Mouse (Mus musculus): ENCODE measurements around the gene Mark1. TPM values are rescaled to one million over a fixed set of nuclear protein-coding genes. Genes with fewer than 3 reads are reported as not detected.

The Mark1 gene
- polyA plus RNA-seq (2014; fragmentation: Nextera tagmentation; extraction: Ambion mirVana): 2.7 and 3.2 TPM in 2 replicates

DNA sequence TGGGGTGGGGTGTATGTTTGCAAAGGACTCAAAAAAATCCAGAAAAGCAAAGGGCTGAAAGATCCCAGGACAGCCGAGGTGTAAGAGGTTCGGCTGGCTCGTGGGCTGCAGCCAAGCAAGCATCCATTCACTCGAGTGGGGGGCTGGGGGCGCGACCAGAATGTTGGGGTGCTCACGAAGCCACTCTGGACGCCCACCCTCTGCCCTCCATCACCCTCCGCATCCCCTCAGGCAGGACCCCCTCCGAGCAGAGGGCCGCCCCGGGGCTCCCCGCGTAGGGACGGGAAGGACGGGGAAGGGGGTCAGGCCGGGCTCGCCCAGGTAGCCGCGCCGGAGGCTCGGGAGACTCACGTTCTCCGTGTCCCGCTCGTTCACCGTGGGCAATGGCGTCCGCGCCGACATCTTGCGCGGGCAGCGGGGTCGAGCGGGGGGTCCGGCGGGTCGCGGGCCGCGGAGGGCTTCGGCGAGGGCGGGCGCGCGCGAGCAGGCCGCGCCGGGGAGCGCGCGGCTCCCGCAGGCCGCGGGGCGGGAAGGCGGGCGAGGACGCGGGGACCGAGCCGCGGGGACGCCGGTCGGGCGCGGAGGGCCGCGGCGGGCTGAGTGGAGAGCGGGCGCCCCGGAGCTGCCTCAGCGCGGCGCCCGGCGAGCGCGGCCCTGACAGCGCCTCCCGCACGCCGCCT lies at the start of gene Mark1:
Gene Mark1, minus strand, starts transcription at position 500 of the 680 bp plus-strand sequence.
- Histone ChIP-seq H3K4me3 (ENCODE audit: low read depth, low read length) (peak within 1 kb of the TSS; percentile 87), H3K9ac (ENCODE audit: low read length) (peak within 1 kb of the TSS; percentile 93), H3K27ac (replicated peaks; ENCODE audit: low read depth, low read length) (no peak within 1 kb of the TSS), H3K4me1 (ENCODE audit: control insufficient read depth, insufficient read depth, low read length) (0 out of 2 replicates have a peak, but pooled peaks cover 3% of the 10 kb centered on the region), H3K27me3 (ENCODE audit: control insufficient read depth, insufficient read depth, low read length) (no peaks in the 10 kb centered on the region), H3K36me3 (ENCODE audit: control insufficient read depth, insufficient read depth, low read length) (no peaks in the 10 kb centered on the region), H3K4me2 (ENCODE audit: low read depth, severe bottlenecking) (peak within 1 kb of the TSS; percentile 72), H3K9me3 (ENCODE audit: control insufficient read depth, low read length) (no peaks in the 10 kb centered on the region)
- DNase-seq (ENCODE audit: low spot score) (peak; percentile 74), ATAC-seq (ENCODE audit: insufficient number of reproducible peaks, low FRiP score, low TSS enrichment, low read depth) (peak; percentile 45)
- under 1% methylated on average over 52 of the region's 88 CpGs for WGBS

GRCm38 (mm10) chr1:185047516-185048247 lies 48.3 kb upstream of the Mark1 start:
- no peak overlapping the region for H3K4me3 ChIP-seq (ENCODE audit: low read depth, low read length)
- no peaks in the 10 kb centered on the region for H3K4me1 ChIP-seq (ENCODE audit: control insufficient read depth, insufficient read depth, low read length)
- no peak for ATAC-seq (ENCODE audit: insufficient number of reproducible peaks, low FRiP score, low TSS enrichment, low read depth)
- H3K27me3 ChIP-seq (ENCODE audit: control insufficient read depth, insufficient read depth, low read length): no peaks in the 10 kb centered on the region
- H3K27ac ChIP-seq (replicated peaks; ENCODE audit: low read depth, low read length): no peak overlapping the region
- no peak overlapping the region for H3K4me2 ChIP-seq (ENCODE audit: low read depth, severe bottlenecking)
- no peak overlapping the region for H3K9ac ChIP-seq (ENCODE audit: low read length)
- 74% methylated on average over 12 of the region's 12 CpGs for WGBS
- no peaks in the 10 kb centered on the region for H3K36me3 ChIP-seq (ENCODE audit: control insufficient read depth, insufficient read depth, low read length)
- no peaks in the 10 kb centered on the region for H3K9me3 ChIP-seq (ENCODE audit: control insufficient read depth, low read length)
- no peak for DNase-seq (ENCODE audit: low spot score)

DNA sequence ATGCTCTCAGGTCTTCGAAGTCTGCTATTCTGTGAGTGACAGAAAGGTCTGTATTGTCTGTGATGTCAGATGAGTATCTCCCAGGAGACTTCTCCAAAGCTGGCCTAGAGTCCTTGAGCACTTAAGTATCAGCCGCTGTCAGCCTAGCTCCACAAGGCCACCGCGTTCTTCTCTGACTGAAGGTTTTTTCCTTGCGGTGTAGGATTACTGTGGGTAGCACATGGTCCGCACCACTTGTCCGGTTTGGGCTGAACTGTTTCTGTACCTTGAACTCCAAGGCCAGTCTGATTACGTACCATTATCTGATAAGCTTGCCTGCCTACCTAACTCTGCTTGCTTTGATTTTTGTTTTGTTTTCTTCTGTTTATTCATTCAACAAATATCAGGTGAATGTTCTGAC lies 47.1 kb upstream of the Mark1 start:
- H3K27me3 ChIP-seq (ENCODE audit: control insufficient read depth, insufficient read depth, low read length): no peaks in the 10 kb centered on the region
- H3K36me3 ChIP-seq (ENCODE audit: control insufficient read depth, insufficient read depth, low read length): no peaks in the 10 kb centered on the region
- no peaks in the 10 kb centered on the region for H3K9me3 ChIP-seq (ENCODE audit: control insufficient read depth, low read length)
- H3K4me2 ChIP-seq (ENCODE audit: low read depth, severe bottlenecking): no peak overlapping the region
- WGBS: 91% methylated on average over 8 of the region's 8 CpGs
- ATAC-seq (ENCODE audit: insufficient number of reproducible peaks, low FRiP score, low TSS enrichment, low read depth) (no peak), DNase-seq (ENCODE audit: low spot score) (no peak)
- no peak overlapping the region for H3K4me3 ChIP-seq (ENCODE audit: low read depth, low read length)
- H3K27ac ChIP-seq (replicated peaks; ENCODE audit: low read depth, low read length): no peak overlapping the region
- no peaks in the 10 kb centered on the region for H3K4me1 ChIP-seq (ENCODE audit: control insufficient read depth, insufficient read depth, low read length)
- no peak overlapping the region for H3K9ac ChIP-seq (ENCODE audit: low read length)

DNA sequence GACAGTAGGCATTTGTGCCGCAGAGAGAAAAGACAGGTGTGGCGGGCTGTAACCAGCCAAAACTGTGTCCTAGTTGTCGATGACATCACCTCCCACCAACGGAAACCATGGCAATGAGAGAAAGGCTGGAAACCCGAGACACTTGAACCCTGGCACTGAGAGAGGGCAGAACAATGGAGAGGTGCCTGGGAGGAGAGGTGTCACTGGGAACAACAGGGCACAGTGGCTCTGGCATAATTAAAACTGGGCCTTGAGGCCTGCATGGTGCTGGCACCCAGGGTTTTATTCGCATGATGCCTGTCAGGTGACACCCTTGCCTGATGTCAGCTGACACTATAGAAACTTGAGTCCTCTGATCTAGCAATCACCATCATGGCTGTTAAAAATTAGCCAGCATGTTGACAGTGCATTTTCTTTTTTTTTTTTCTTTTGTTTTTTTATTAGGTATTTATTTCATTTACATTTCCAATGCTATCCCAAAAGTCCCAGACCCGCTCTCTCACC lies 38.9 kb upstream of the Mark1 start:
- H3K36me3 ChIP-seq (ENCODE audit: control insufficient read depth, insufficient read depth, low read length): no peaks in the 10 kb centered on the region
- no peak overlapping the region for H3K4me2 ChIP-seq (ENCODE audit: low read depth, severe bottlenecking)
- no peak for ATAC-seq (ENCODE audit: insufficient number of reproducible peaks, low FRiP score, low TSS enrichment, low read depth)
- H3K27ac ChIP-seq (replicated peaks; ENCODE audit: low read depth, low read length): no peak overlapping the region
- DNase-seq (ENCODE audit: low spot score): no peak
- no peaks in the 10 kb centered on the region for H3K4me1 ChIP-seq (ENCODE audit: control insufficient read depth, insufficient read depth, low read length)
- no peaks in the 10 kb centered on the region for H3K9me3 ChIP-seq (ENCODE audit: control insufficient read depth, low read length)
- no peaks in the 10 kb centered on the region for H3K27me3 ChIP-seq (ENCODE audit: control insufficient read depth, insufficient read depth, low read length)
- 72% methylated on average over 7 of the region's 7 CpGs for WGBS
- no peak overlapping the region for H3K9ac ChIP-seq (ENCODE audit: low read length)
- no peak overlapping the region for H3K4me3 ChIP-seq (ENCODE audit: low read depth, low read length)

DNA sequence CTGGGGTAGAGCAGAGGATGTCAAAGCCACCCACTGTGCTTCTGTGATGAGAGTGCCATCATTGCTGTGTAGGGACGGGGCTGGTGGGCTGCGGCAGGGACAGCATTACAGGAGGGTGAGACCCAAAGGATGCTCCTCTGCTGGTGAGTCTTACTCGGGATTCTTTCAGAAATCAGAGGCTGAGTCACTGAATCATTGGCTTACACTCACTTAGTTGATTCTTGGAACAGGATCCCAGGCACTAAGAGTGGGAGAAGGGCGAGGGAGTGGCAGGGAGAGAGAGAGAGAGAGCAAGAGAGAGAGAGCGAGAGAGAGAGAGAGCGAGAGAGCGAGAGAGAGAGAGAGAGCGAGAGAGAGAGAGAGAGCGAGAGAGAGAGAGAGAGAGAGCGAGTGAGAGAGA lies 31.2 kb upstream of the Mark1 start:
- H3K4me2 ChIP-seq (ENCODE audit: low read depth, severe bottlenecking): no peak overlapping the region
- WGBS: 81% methylated on average over 9 of the region's 10 CpGs
- no peaks in the 10 kb centered on the region for H3K9me3 ChIP-seq (ENCODE audit: control insufficient read depth, low read length)
- no peak overlapping the region for H3K9ac ChIP-seq (ENCODE audit: low read length)
- H3K27me3 ChIP-seq (ENCODE audit: control insufficient read depth, insufficient read depth, low read length): no peaks in the 10 kb centered on the region
- H3K4me3 ChIP-seq (ENCODE audit: low read depth, low read length): no peak overlapping the region
- no peaks in the 10 kb centered on the region for H3K4me1 ChIP-seq (ENCODE audit: control insufficient read depth, insufficient read depth, low read length)
- H3K36me3 ChIP-seq (ENCODE audit: control insufficient read depth, insufficient read depth, low read length): no peaks in the 10 kb centered on the region
- no peak overlapping the region for H3K27ac ChIP-seq (replicated peaks; ENCODE audit: low read depth, low read length)
- DNase-seq (ENCODE audit: low spot score) (no peak), ATAC-seq (ENCODE audit: insufficient number of reproducible peaks, low FRiP score, low TSS enrichment, low read depth) (no peak)

- H3K27ac ChIP-seq (replicated peaks; ENCODE audit: low read depth, low read length): no peak overlapping the region
- no peak for DNase-seq (ENCODE audit: low spot score)
Observed at GRCm38 (mm10) chr1:185020429-185021168, 21.2 kb upstream of the Mark1 start.

GRCm38 (mm10) chr1:185012566-185012965 lies 13.2 kb upstream of the Mark1 start:
- Histone ChIP-seq H3K9me3 (ENCODE audit: control insufficient read depth, low read length) (no peaks in the 10 kb centered on the region), H3K4me3 (ENCODE audit: low read depth, low read length) (no peak overlapping the region), H3K4me2 (ENCODE audit: low read depth, severe bottlenecking) (no peak overlapping the region), H3K27ac (replicated peaks; ENCODE audit: low read depth, low read length) (no peak overlapping the region), H3K4me1 (ENCODE audit: control insufficient read depth, insufficient read depth, low read length) (no peaks in the 10 kb centered on the region), H3K27me3 (ENCODE audit: control insufficient read depth, insufficient read depth, low read length) (no peaks in the 10 kb centered on the region), H3K36me3 (ENCODE audit: control insufficient read depth, insufficient read depth, low read length) (no peaks in the 10 kb centered on the region), H3K9ac (ENCODE audit: low read length) (no peak overlapping the region)
- WGBS: 90% methylated on average over 3 of the region's 3 CpGs
- DNase-seq (ENCODE audit: low spot score) (no peak), ATAC-seq (ENCODE audit: insufficient number of reproducible peaks, low FRiP score, low TSS enrichment, low read depth) (no peak)

More at GRCm38 (mm10) chr1:185020429-185021168, 21.2 kb upstream of the Mark1 start:
- no peak for ATAC-seq (ENCODE audit: insufficient number of reproducible peaks, low FRiP score, low TSS enrichment, low read depth)
- H3K27me3 ChIP-seq (ENCODE audit: control insufficient read depth, insufficient read depth, low read length): no peaks in the 10 kb centered on the region
- no peak overlapping the region for H3K4me2 ChIP-seq (ENCODE audit: low read depth, severe bottlenecking)
- H3K9ac ChIP-seq (ENCODE audit: low read length): no peak overlapping the region
- H3K9me3 ChIP-seq (ENCODE audit: control insufficient read depth, low read length): no peaks in the 10 kb centered on the region
- H3K4me3 ChIP-seq (ENCODE audit: low read depth, low read length): no peak overlapping the region
- WGBS: 74% methylated on average over 13 of the region's 13 CpGs
- no peaks in the 10 kb centered on the region for H3K4me1 ChIP-seq (ENCODE audit: control insufficient read depth, insufficient read depth, low read length)
- H3K36me3 ChIP-seq (ENCODE audit: control insufficient read depth, insufficient read depth, low read length): no peaks in the 10 kb centered on the region

- H3K4me2 ChIP-seq (ENCODE audit: low read depth, severe bottlenecking): no peak overlapping the region
- no peaks in the 10 kb centered on the region for H3K27me3 ChIP-seq (ENCODE audit: control insufficient read depth, insufficient read depth, low read length)
- H3K9ac ChIP-seq (ENCODE audit: low read length): no peak overlapping the region
- WGBS: 89% methylated on average over 5 of the region's 5 CpGs
- no peaks in the 10 kb centered on the region for H3K9me3 ChIP-seq (ENCODE audit: control insufficient read depth, low read length)
- no peak overlapping the region for H3K4me3 ChIP-seq (ENCODE audit: low read depth, low read length)
- DNase-seq (ENCODE audit: low spot score): no peak
- no peaks in the 10 kb centered on the region for H3K36me3 ChIP-seq (ENCODE audit: control insufficient read depth, insufficient read depth, low read length)
- H3K4me1 ChIP-seq (ENCODE audit: control insufficient read depth, insufficient read depth, low read length): no peaks in the 10 kb centered on the region
- H3K27ac ChIP-seq (replicated peaks; ENCODE audit: low read depth, low read length): no peak overlapping the region
- no peak for ATAC-seq (ENCODE audit: insufficient number of reproducible peaks, low FRiP score, low TSS enrichment, low read depth)
Observed at GRCm38 (mm10) chr1:185007066-185007465, 7.7 kb upstream of the Mark1 start.

Measured in limb, embryonic 11.5 days (tissue).